Mouse (Mus musculus) thymus, adult 2 months (tissue): Measurements from ENCODE around the gene Lsamp. TPM values are rescaled to one million over a fixed set of nuclear protein-coding genes. Genes with fewer than 3 reads are reported as not detected.

Experiments
- DNase-seq: peaks from one replicate; pipeline ENCODE4 v3.0.0; 2021
- H3K27ac ChIP-seq: fragments of 200-500 bp; 2 replicates; pipeline ENCODE4 v1.5.1; 2012; ENCODE audit warnings: low read length, control low read depth; ENCODE audit not compliant: control insufficient read depth, insufficient read depth
- H3K27me3 ChIP-seq: fragments of 200-500 bp; 2 replicates; pipeline ENCODE4 v1.6.1; 2012; ENCODE audit warnings: mild to moderate bottlenecking, low read length, moderate library complexity, mixed read lengths; ENCODE audit not compliant: control insufficient read depth, insufficient read depth
- H3K36me3 ChIP-seq: fragments of 200-500 bp; 2 replicates; pipeline ENCODE4 v1.6.1; 2012; ENCODE audit warnings: mild to moderate bottlenecking, low read length, moderate library complexity; ENCODE audit not compliant: control insufficient read depth, insufficient read depth
- H3K4me1 ChIP-seq: fragments of 200-500 bp; replicated peaks from 2 replicates; pipeline ENCODE4 v1.6.1; 2012; ENCODE audit warnings: low read length; ENCODE audit not compliant: control insufficient read depth, insufficient read depth
- H3K4me3 ChIP-seq: fragments of 200-500 bp; 2 replicates; pipeline ENCODE4 v1.5.1; 2012; ENCODE audit warnings: mild to moderate bottlenecking, low read length, control low read depth, moderate library complexity; ENCODE audit not compliant: control insufficient read depth, insufficient read depth
- CTCF ChIP-seq: fragments of 200-500 bp; IDR thresholded peaks from 2 replicates; pipeline ENCODE4 v1.5.1; 2012; ENCODE audit warnings: mild to moderate bottlenecking, control low read depth, low read length, moderate library complexity, borderline replicate concordance; ENCODE audit not compliant: control insufficient read depth, poor library complexity, insufficient read depth; ENCODE audit errors: extremely low read depth
- POLR2A ChIP-seq: fragments of 200-500 bp; IDR thresholded peaks from 2 replicates; pipeline ENCODE4 v1.6.1; 2012; ENCODE audit warnings: mild to moderate bottlenecking, low read length, control low read depth, moderate library complexity; ENCODE audit not compliant: control insufficient read depth, poor library complexity, insufficient read depth; ENCODE audit errors: extremely low read depth
- WGBS: fragments of 180-500 bp; shearing (Covaris S2); methylation state at CpG from one replicate; pipeline ENCODE4 v1.1.7; 2018; 5-methylcytosine and 5-hydroxymethylcytosine counted together
- polyA plus RNA-seq: library from polyadenylated mRNA; depleted of rRNA; stranded (reverse); fragments of >200 nt; gene quantifications from 2 replicates; pipeline ENCODE4 v1.2.3, GENCODE M21; 2012

Gene Lsamp
- polyA plus RNA-seq, 1 experiment, result 0.36 TPM

DNA sequence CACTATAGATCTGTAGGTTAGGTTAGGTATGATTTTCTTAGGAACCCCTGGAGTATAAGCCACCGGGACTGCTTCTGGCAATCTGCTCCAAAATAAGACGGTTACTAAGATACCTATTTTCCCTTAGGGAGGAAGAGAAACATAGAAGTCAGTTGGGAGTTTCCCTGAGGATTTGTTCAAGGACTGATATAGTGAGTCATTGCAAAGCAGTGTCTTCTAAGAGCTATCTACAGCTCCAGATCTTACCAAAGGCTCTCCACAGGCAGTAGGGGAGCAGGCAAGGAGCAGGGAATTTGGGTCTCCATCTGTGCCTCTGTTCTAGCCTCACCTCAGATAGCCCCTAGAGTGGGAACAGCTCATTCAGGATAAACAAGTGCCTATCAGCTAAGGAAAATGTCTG lies 2047.9 kb downstream of the Lsamp start:
- 91% methylated on average over 2 of the region's 2 CpGs for WGBS
- H3K36me3 ChIP-seq, result no peaks in the 10 kb centered on the region
- TF ChIP-seq CTCF (no peak), POLR2A (no peak)
- no peaks in the 10 kb centered on the region for H3K4me1 ChIP-seq
- H3K27ac ChIP-seq, result no peak overlapping the region
- no peak overlapping the region for H3K4me3 ChIP-seq
- no peaks in the 10 kb centered on the region for H3K27me3 ChIP-seq
- DNase-seq, result no peak

DNA sequence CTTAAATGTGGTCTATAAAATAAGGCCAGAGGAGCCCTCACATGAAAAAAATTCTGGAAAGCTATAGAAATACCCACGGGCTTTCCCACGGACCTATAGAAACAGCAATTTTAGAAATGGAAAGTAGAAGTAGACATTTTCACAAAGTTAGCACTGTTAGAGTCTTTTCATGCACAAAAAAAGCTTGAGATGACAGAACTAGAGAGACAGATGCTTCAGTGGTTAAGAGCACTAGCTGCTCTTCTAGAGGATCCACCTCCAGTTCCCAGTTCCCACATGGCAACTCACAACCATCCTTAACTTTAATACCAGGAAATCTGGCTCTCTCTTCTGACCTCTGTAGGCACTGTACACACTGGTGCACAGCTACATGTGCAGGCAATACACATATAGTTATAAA lies 2049.3 kb downstream of the Lsamp start:
- WGBS, result 95% methylated on average over 2 of the region's 2 CpGs
- no peaks in the 10 kb centered on the region for H3K36me3 ChIP-seq
- no peaks in the 10 kb centered on the region for H3K4me1 ChIP-seq
- no peak overlapping the region for H3K27ac ChIP-seq
- no peak overlapping the region for H3K4me3 ChIP-seq
- no peak for TF ChIP-seq POLR2A
- no peak for TF ChIP-seq CTCF
- H3K27me3 ChIP-seq, result no peaks in the 10 kb centered on the region
- no peak for DNase-seq

DNA sequence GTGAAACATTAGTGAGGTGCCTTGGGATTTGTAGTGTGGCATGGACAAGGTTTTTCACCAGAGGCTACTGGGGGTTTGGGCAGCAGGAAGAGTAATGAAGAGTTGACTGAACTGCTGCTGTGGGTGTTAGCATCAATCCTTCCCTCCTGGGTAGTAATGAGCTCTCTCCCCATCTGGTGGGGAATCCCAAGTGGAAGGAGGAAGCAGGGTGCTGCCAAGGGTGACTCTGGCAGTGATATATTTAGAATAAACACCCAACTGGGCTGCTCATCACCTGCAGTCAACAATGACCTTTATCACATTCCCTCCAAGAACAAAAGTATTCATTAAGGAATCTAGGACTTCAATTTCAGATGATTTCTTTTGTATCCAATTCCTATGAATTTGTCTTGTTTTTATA lies 2064.0 kb downstream of the Lsamp start:
- no peak overlapping the region for H3K4me3 ChIP-seq
- no peak for DNase-seq
- no peaks in the 10 kb centered on the region for H3K27me3 ChIP-seq
- H3K27ac ChIP-seq, result no peak overlapping the region
- TF ChIP-seq POLR2A, result no peak
- TF ChIP-seq CTCF, result no peak
- H3K36me3 ChIP-seq, result no peaks in the 10 kb centered on the region
- H3K4me1 ChIP-seq, result no peaks in the 10 kb centered on the region

DNA sequence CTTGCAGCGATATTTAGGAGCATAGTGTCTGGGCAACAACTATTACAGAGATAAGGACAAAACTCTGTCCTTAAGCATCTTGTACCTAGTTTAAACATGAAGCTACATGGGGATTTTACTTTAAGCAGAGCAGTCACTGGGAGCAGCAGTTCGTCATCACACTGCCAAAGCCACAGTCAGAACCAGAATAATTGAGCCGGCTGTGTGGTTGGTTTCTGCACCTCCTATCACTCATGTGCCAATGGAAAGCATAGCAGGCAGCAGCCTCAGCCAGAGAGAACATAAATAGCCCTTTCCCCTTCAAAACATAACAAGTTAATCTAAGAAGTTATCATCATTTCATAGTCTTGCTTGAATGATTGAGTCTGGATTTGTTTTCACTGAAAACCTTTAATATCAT lies 2075.8 kb downstream of the Lsamp start:
- WGBS, result 69% methylated on average over 3 of the region's 3 CpGs
- TF ChIP-seq CTCF, result no peak
- no peak for TF ChIP-seq POLR2A
- no peak for DNase-seq

DNA sequence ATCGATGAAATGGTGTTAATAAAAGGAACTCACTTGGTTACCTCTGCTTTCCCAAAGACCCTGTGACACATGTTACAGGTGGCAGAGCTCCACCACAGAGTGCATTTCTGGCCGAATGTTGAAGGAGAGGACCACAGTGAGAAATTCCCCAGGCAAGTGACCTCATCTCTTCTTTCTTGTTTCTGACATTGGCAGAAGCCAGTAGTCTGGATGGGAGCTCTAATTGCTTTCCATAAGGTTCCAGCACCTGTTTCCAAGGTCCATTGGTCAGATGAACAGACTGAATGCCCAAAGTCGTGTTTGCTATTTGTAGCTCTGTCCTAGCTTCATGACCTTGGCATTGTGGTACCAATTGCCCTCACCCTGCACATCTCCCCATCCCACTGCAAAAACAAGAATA lies 2090.2 kb downstream of the Lsamp start:
- no peak for DNase-seq
- WGBS, result 86% methylated on average over 3 of the region's 3 CpGs
- H3K27ac ChIP-seq, result no peak overlapping the region
- no peaks in the 10 kb centered on the region for H3K4me1 ChIP-seq
- no peaks in the 10 kb centered on the region for H3K27me3 ChIP-seq
- H3K4me3 ChIP-seq, result no peak overlapping the region
- H3K36me3 ChIP-seq, result no peaks in the 10 kb centered on the region
- TF ChIP-seq POLR2A, result no peak
- TF ChIP-seq CTCF, result no peak

More for the DNA sequence above, 2075.8 kb downstream of the Lsamp start:
- Histone ChIP-seq H3K4me1 (no peaks in the 10 kb centered on the region), H3K27ac (no peak overlapping the region), H3K4me3 (no peak overlapping the region), H3K36me3 (no peaks in the 10 kb centered on the region), H3K27me3 (no peaks in the 10 kb centered on the region)

DNA sequence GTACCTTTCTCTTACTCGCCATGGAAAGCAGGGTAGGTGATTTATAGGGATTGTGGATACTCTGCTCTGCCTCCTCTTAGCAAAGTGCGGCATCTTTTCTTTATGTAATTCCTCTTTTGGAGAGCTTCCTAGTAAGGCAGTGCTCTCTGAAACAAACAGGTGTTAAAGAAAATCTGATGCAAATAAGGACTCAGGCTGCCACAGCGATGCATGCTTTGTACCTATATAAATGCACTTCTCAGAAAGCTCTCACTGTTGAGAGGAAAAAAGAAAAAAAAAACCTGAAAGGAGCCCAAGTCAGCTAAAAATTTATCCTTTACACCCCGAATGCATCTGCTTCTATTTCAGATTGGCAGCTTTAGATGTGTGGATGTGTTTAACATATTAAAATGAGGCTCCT lies 2095.4 kb downstream of the Lsamp start:
- 85% methylated on average over 4 of the region's 4 CpGs for WGBS

DNA sequence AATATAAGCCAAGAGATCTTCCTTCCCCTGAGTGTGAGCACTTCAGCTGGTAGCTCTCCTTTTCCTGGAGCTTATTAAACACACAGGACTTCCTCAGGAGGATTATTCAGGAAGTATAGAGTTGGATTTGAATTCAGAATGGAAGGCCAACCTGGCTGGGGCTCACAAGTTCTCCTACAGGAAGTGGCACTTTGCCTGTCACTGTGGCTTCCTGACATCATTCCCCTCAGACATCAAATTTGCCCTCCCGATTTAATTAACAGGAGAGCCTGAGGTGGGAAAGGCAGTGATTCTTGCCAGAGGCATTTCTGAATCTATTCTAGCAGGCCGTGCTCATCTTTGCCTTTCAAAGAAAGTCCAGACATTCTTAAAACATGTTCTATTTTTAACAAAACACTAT lies 2097.4 kb downstream of the Lsamp start:
- H3K4me3 ChIP-seq, result no peak overlapping the region
- 47% methylated on average over 2 of the region's 2 CpGs for WGBS
- DNase-seq, result no peak
- no peaks in the 10 kb centered on the region for H3K4me1 ChIP-seq
- TF ChIP-seq CTCF (no peak), POLR2A (no peak)
- H3K27me3 ChIP-seq, result no peaks in the 10 kb centered on the region
- no peak overlapping the region for H3K27ac ChIP-seq
- no peaks in the 10 kb centered on the region for H3K36me3 ChIP-seq

More for the DNA sequence above, 2095.4 kb downstream of the Lsamp start:
- no peak for DNase-seq
- TF ChIP-seq POLR2A, result no peak
- no peak for TF ChIP-seq CTCF
- Histone ChIP-seq H3K27ac (no peak overlapping the region), H3K27me3 (no peaks in the 10 kb centered on the region), H3K4me3 (no peak overlapping the region), H3K36me3 (no peaks in the 10 kb centered on the region), H3K4me1 (no peaks in the 10 kb centered on the region)
